Mouse (Mus musculus) stomach, embryonic 15.5 days (tissue): Measurements from ENCODE around the gene Gpatch11. TPM values are rescaled to one million over a fixed set of nuclear protein-coding genes. Genes with fewer than 3 reads are reported as not detected.
A peak's percentile ranks its signal among the peaks of the same experiment; 100 is the strongest.
"Not testable (repeated sequence)": the region's sequence is repeated elsewhere in the genome, so short reads cannot be mapped to it uniquely, and the experiment has no call there.

Experiments used
- ATAC-seq: fragments of 200-750 bp; cut with Nextera tagmentation; 2 replicates; pipeline ENCODE4 v1.8.0; 2017; ENCODE audit warnings: low read depth, moderate number of reproducible peaks, moderate TSS enrichment; ENCODE audit not compliant: insufficient read depth, low FRiP score
- H3K27ac ChIP-seq: fragments of 300-500 bp; sonication (generic); 2 replicates; pipeline ENCODE4 v1.5.1; 2015; ENCODE audit warnings: mild to moderate bottlenecking, inconsistent platforms
- H3K27me3 ChIP-seq: fragments of 300-500 bp; sonication (generic); replicated peaks from 2 replicates; pipeline ENCODE4 v1.6.1; 2015; ENCODE audit warnings: inconsistent platforms
- H3K36me3 ChIP-seq: fragments of 300-500 bp; sonication (generic); 2 replicates; pipeline ENCODE4 v1.6.1; 2015; ENCODE audit warnings: inconsistent platforms
- H3K4me1 ChIP-seq: fragments of 300-500 bp; sonication (generic); 2 replicates; pipeline ENCODE4 v1.6.1; 2015; ENCODE audit warnings: inconsistent platforms
- H3K4me2 ChIP-seq: fragments of 300-500 bp; sonication (generic); 2 replicates; pipeline ENCODE4 v1.6.1; 2015; ENCODE audit warnings: mild to moderate bottlenecking, inconsistent platforms
- H3K4me3 ChIP-seq: fragments of 300-500 bp; sonication (generic); replicated peaks from 2 replicates; pipeline ENCODE4 v1.5.1; 2015; ENCODE audit warnings: inconsistent platforms
- H3K9ac ChIP-seq: fragments of 300-500 bp; sonication (generic); 2 replicates; pipeline ENCODE4 v1.6.1; 2015; ENCODE audit warnings: inconsistent platforms
- H3K9me3 ChIP-seq: fragments of 300-500 bp; sonication (generic); 2 replicates; pipeline ENCODE4 v1.6.1; 2016; ENCODE audit warnings: inconsistent platforms
- WGBS: fragments of 180-500 bp; shearing (Covaris S2); methylation state at CpG from one replicate; pipeline ENCODE4 v1.1.7; 2015; 5-methylcytosine and 5-hydroxymethylcytosine counted together
- polyA plus RNA-seq: library from polyadenylated mRNA; unstranded; fragments of >200 nt; fragmentation: Nextera tagmentation; extraction: Ambion mirVana; gene quantifications from 2 replicates; pipeline ENCODE4 v1.2.1, GENCODE M21; 2015

Gene Gpatch11
- polyA plus RNA-seq: 43.2 and 44.7 TPM in 2 replicates

GRCm38 (mm10) chr17:78834856-78835835, at the start of gene Gpatch11, which contains the start of gene Heatr5b:
Gene Gpatch11 (plus strand): TSS chr17:78835567.
Gene Heatr5b (minus strand): TSS chr17:78835364.
- Histone ChIP-seq H3K4me2 (peak within 1 kb of the TSS; percentile 88), H3K4me3 (peak within 1 kb of the TSS; percentile 89), H3K9ac (peak within 1 kb of the TSS; percentile 94), H3K9me3 (no peaks in the 10 kb centered on the region), H3K27ac (peak within 1 kb of the TSS; percentile 90), H3K4me1 (no peaks in the 10 kb centered on the region), H3K36me3 (peaks cover 12% of the 10 kb centered on the region; the same call in 1 of the 2 replicates), H3K27me3 (no peaks in the 10 kb centered on the region)
- ATAC-seq: peak; percentile 98
- WGBS: under 1% methylated on average over 81 of the region's 81 CpGs

DNA sequence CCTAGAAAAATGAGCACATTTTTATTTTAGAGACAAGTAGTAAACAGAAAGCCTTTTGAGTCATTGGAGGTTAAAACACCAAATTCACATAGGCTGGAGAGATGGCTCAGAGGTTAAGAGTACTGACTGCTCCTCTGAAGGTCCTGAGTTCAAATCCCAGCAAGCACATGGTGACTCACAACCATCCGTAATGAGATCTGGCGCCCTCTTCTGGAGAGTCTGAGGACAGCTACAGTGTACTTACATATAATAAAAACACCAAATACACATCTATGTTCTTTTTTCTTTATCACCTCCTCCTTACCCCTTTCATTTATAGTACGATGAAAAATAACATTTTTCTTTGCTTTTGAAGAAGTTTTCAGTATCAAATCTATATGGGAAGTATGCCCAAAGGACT, 47.1 kb upstream of the Gpatch11 start:
- H3K27ac ChIP-seq, H3K4me1 ChIP-seq, H3K27me3 ChIP-seq, H3K4me2 ChIP-seq, H3K9ac ChIP-seq, H3K36me3 ChIP-seq, ATAC-seq, H3K9me3 ChIP-seq, H3K4me3 ChIP-seq: not testable (repeated sequence)
- 77% methylated on average over 3 of the region's 3 CpGs for WGBS

DNA sequence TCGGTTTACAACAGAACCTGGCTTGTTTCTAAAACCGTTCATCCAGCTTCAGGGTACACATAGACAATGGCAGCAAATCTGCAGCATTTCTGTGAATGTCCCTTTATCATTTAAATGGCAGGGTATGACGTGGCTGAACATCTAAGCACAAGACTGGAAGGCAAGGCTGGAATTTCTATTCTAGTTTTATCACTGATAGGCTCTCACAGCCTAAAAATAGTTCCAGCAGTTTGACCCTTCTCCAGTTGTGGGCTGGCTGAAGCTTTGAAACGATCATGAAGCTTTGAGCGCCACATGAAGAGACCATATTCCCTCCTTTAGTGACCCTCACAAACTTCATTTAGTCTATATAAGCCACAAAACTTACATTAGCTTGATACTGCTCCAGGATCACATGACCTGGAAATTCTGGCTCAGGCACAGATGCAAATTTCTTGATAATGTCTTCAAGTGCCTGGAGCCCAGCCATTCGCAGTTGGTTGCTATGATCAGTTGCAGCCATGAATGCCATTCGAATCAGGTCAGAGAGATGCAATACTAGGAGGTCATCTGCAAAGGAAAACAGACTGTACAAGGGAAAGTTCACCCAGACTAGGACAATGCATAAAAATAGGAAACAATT, 44.2 kb upstream of the Gpatch11 start:
- 79% methylated on average over 7 of the region's 7 CpGs for WGBS
- Histone ChIP-seq H3K4me2 (no peak overlapping the region), H3K27ac (no peak overlapping the region), H3K36me3 (peaks cover 7% of the 10 kb centered on the region), H3K9me3 (no peaks in the 10 kb centered on the region), H3K9ac (no peak overlapping the region), H3K4me3 (no peak overlapping the region), H3K27me3 (no peaks in the 10 kb centered on the region), H3K4me1 (no peaks in the 10 kb centered on the region)
- no peak for ATAC-seq

- Histone ChIP-seq H3K27me3 (no peaks in the 10 kb centered on the region), H3K27ac (no peak overlapping the region), H3K9ac (no peak overlapping the region), H3K36me3 (peaks cover 10% of the 10 kb centered on the region), H3K9me3 (no peaks in the 10 kb centered on the region), H3K4me2 (no peak overlapping the region), H3K4me3 (no peak overlapping the region), H3K4me1 (no peaks in the 10 kb centered on the region)
- no peak for ATAC-seq
- 96% methylated on average over 3 of the region's 3 CpGs for WGBS
These were observed 43.7 kb upstream of the Gpatch11 start for GRCm38 (mm10) chr17:78791690-78792070.

GRCm38 (mm10) chr17:78792122-78792521, 43.2 kb upstream of the Gpatch11 start:
- no peaks in the 10 kb centered on the region for H3K4me1 ChIP-seq
- H3K27me3 ChIP-seq: no peaks in the 10 kb centered on the region
- WGBS: 88% methylated on average over 3 of the region's 3 CpGs
- H3K9me3 ChIP-seq: no peaks in the 10 kb centered on the region
- H3K9ac ChIP-seq: no peak overlapping the region
- H3K4me3 ChIP-seq: no peak overlapping the region
- H3K36me3 ChIP-seq: peaks cover 10% of the 10 kb centered on the region
- ATAC-seq: no peak
- no peak overlapping the region for H3K27ac ChIP-seq
- no peak overlapping the region for H3K4me2 ChIP-seq

- ATAC-seq: no peak
- peaks cover 10% of the 10 kb centered on the region for H3K36me3 ChIP-seq
- H3K27ac ChIP-seq: no peak overlapping the region
- H3K27me3 ChIP-seq: no peaks in the 10 kb centered on the region
- H3K9ac ChIP-seq: no peak overlapping the region
- H3K9me3 ChIP-seq: no peaks in the 10 kb centered on the region
- 72% methylated on average over 5 of the region's 5 CpGs for WGBS
- H3K4me1 ChIP-seq: no peaks in the 10 kb centered on the region
- no peak overlapping the region for H3K4me2 ChIP-seq
- no peak overlapping the region for H3K4me3 ChIP-seq
These were observed 41.0 kb upstream of the Gpatch11 start for GRCm38 (mm10) chr17:78794390-78794789.

DNA sequence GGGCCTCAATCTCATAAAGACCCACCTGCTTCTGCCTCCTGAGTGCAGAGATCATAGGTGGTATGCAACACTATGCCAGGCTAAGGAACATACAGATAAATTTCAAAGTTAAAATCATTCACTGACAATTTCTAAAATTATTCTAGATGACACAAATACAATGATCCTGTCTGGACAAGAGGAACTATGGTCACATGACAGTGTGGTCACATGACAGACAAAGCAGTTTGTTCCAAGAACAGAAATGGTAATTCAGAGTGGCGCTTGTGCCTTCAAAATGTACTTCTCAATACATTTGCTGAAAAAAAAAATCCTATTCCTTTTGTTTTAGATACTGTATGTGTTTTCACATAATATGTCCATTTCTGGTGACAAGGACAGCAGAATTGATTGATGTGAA, 38.1 kb upstream of the Gpatch11 start:
- WGBS: 94% methylated on average over 1 of the region's 1 CpGs
- peaks cover 15% of the 10 kb centered on the region for H3K36me3 ChIP-seq

DNA sequence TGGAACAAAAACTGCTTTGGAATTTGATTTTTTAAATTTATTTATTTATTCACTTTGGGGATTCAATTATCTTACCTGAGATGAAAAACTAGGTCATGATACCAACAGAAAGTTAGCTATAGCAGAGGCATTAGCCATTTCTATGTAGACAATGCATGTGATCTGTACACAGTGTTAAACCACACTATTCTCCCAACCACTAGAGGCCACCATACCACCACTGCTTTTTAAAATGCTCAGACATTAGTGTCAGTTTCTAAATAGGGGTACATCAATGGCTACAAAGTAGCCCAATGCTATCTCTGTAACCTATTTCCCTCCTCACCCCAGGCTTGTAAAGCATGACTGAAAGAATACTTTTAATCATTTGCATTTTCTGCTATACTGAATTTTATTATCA, 26.3 kb upstream of the Gpatch11 start:
- ATAC-seq: no peak
- H3K36me3 ChIP-seq: peaks cover 14% of the 10 kb centered on the region; the same call in 1 of the 2 replicates
- no peak overlapping the region for H3K27ac ChIP-seq
- H3K9ac ChIP-seq: no peak overlapping the region
- no peak overlapping the region for H3K4me2 ChIP-seq
- no peaks in the 10 kb centered on the region for H3K9me3 ChIP-seq
- H3K4me3 ChIP-seq: no peak overlapping the region
- no peaks in the 10 kb centered on the region for H3K27me3 ChIP-seq
- no peaks in the 10 kb centered on the region for H3K4me1 ChIP-seq

More for the DNA sequence above, 38.1 kb upstream of the Gpatch11 start:
- Histone ChIP-seq H3K4me3 (no peak overlapping the region), H3K9me3 (no peaks in the 10 kb centered on the region), H3K27ac (no peak overlapping the region), H3K4me2 (no peak overlapping the region), H3K4me1 (no peaks in the 10 kb centered on the region), H3K27me3 (no peaks in the 10 kb centered on the region), H3K9ac (no peak overlapping the region)
- no peak for ATAC-seq

DNA sequence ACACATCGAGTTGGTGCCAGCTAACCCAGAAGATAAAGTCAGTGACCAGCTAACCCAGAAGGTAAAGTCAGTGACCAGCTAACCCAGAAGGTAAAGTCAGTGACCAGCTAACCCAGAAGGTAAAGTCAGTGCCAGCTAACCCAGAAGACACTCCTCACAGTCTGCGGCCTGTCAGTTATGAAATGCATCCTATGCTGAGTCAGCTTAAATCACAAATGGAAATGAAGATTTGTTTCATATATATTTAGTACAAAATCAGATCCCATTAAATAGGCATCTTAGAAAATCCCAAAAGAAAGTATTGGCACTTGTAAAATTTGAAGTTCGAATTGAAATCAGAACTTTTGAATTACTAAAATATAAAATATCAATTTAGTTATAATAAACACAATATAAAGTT, 25.8 kb upstream of the Gpatch11 start:
- Histone ChIP-seq H3K4me1 (no peaks in the 10 kb centered on the region), H3K9me3 (no peaks in the 10 kb centered on the region), H3K9ac (no peak overlapping the region), H3K27me3 (no peaks in the 10 kb centered on the region), H3K4me3 (no peak overlapping the region), H3K36me3 (peaks cover 14% of the 10 kb centered on the region; the same call in 1 of the 2 replicates), H3K27ac (no peak overlapping the region), H3K4me2 (no peak overlapping the region)
- WGBS: 93% methylated on average over 3 of the region's 3 CpGs
- ATAC-seq: no peak

- WGBS: 89% methylated on average over 13 of the region's 13 CpGs
These were observed 11.0 kb upstream of the Gpatch11 start for GRCm38 (mm10) chr17:78824346-78824745.

GRCm38 (mm10) chr17:78836056-78836455, 689 bp downstream of the Gpatch11 start:
- 26% methylated on average over 2 of the region's 2 CpGs for WGBS
- peak overlapping the region; percentile 50; the same call in 1 of the 2 replicates for H3K9ac ChIP-seq
- H3K9me3 ChIP-seq: no peaks in the 10 kb centered on the region
- H3K4me3 ChIP-seq: peak overlapping the region; percentile 89
- H3K4me2 ChIP-seq: peak overlapping the region; percentile 88
- H3K27ac ChIP-seq: peak overlapping the region; percentile 90
- ATAC-seq: no peak
- no peaks in the 10 kb centered on the region for H3K27me3 ChIP-seq
- no peaks in the 10 kb centered on the region for H3K4me1 ChIP-seq
- H3K36me3 ChIP-seq: 0 out of 2 replicates have a peak, but pooled peaks cover 15% of the 10 kb centered on the region

More at GRCm38 (mm10) chr17:78824346-78824745, 11.0 kb upstream of the Gpatch11 start:
- no peak for ATAC-seq
- Histone ChIP-seq H3K9me3 (no peaks in the 10 kb centered on the region), H3K4me1 (no peaks in the 10 kb centered on the region), H3K27ac (no peak overlapping the region), H3K27me3 (no peaks in the 10 kb centered on the region), H3K9ac (no peak overlapping the region), H3K36me3 (peaks cover 24% of the 10 kb centered on the region), H3K4me2 (no peak overlapping the region), H3K4me3 (no peak overlapping the region)
